ENCODE assay signal across 11 mouse cellular contexts in the genomic region with DNA sequence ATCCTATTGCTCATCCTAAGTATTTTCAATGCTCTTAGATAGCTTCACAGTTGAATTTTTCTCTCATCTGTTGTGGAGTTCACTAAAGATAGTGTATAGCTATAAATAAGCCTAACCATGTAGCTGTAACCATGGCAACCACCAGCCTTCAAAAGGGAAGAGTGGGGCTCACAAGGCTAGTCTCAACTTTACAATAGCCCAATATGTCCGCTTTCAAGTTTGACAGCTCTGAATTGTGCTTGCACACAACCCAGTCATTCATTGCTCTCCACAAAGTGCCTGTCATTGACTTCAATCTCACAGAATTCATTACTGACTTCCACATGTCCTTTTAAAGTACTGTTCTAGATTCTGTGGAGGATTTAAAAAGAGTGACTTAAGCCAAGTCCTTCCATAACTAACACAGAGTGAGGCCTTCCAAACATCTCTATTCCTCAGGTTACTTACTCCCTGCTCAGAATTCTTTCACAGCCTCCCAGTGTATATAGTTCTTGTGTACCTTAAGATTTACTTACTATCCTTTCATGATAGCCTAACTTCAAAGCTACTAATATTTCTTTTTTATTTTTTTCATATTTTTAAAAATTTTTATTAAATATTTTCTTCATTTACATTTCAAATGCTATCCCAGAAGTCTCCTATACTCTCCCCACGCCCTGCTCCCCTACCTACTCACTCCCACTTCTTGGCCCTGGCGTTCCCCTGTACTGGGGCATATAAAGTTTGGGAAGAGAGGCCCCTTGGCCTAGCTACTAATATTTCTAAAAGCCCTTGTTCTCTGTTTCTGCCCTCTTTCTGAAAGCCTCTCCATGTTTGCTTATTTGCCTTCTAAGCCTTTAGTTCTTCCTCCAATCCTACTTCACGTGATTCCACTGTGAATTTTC.
DNase-seq lines count a peak whose midpoint lies in the region; ATAC-seq and TF ChIP-seq lines count a peak whose summit lies in the region.
"Had no signal": no experiment of that assay in that cellular context is flagged by ENCODE, and none has a peak within 500 bp of the region (broad histone marks: within the 10 kb centered on the region; RNA-seq: fewer than 3 reads in every experiment).

No protein-coding gene starts in this region.

- no peak overlapping the region for H3K4me3 ChIP-seq in forebrain, postnatal 0 days (ENCODE audit: low read depth, low read length)
- H3K4me3 ChIP-seq in heart, adult 2 months, result no peak overlapping the region
- H3K4me3 ChIP-seq: erythroblast, embryonic 14.5 days had no signal

- H3K27ac ChIP-seq in forebrain, postnatal 0 days (ENCODE audit: low read depth, low read length), result peak overlapping the region; percentile 70; the same call in 1 of the 2 replicates
- no peak overlapping the region for H3K27ac ChIP-seq in heart, adult 2 months
- H3K27ac ChIP-seq: liver, embryonic 14.5 days had no signal

- intact Hi-C loops in heart, adult 2 months (cut with DNase I), result no loop called here

- H3K4me2 ChIP-seq in forebrain, postnatal 0 days (ENCODE audit: low read depth), result no peak overlapping the region

- no peak for TF ChIP-seq EP300 in heart, adult 2 months (IDR thresholded peaks at IDR 0.05; ENCODE audit: insufficient read depth, low read depth, low read length)

- TF ChIP-seq POLR2A in heart, adult 2 months (IDR thresholded peaks at IDR 0.05; ENCODE audit: insufficient read depth, low read depth, low read length), result no peak

- no peak for TF ChIP-seq CTCF in forebrain, postnatal 0 days (IDR thresholded peaks at IDR 0.05; ENCODE audit: low read depth)
- no peak for TF ChIP-seq CTCF in heart, adult 2 months (IDR thresholded peaks at IDR 0.05)

- 34% methylated on average over 4 of the region's 4 CpGs for WGBS in forebrain, postnatal 0 days
- WGBS in heart, adult 2 months, result 80% methylated on average over 4 of the region's 4 CpGs

- no peaks in the 10 kb centered on the region for H3K79me2 ChIP-seq in heart, adult 2 months (replicated peaks; ENCODE audit: control insufficient read depth, insufficient read depth, low read length)

- ATAC-seq in forebrain, postnatal 0 days, result peak; percentile 97

- no peaks in the 10 kb centered on the region for H3K9me3 ChIP-seq in forebrain, postnatal 0 days (ENCODE audit: low read length)

- peak; percentile 75 for DNase-seq in brain, embryonic 18.5 days (ENCODE audit: low read depth, low spot score)
- DNase-seq in forebrain, postnatal 0 days, result peak; percentile 86
- peak; percentile 9 to 43 for DNase-seq in layer of hippocampus, postnatal 14 days (ENCODE audit: low spot score in 2 of 2)
- DNase-seq in neural tube, embryonic 10.5 days (ENCODE audit: extremely low spot score, low spot score), result peak; percentile 15
- DNase-seq in heart, adult 9 months (ENCODE audit: low spot score in 2 of 2), result no peak
- DNase-seq in urinary bladder, adult 18-20 months (ENCODE audit: low spot score in 2 of 2), result no peak
- DNase-seq in spleen, postnatal 4 days (ENCODE audit: low spot score in 2 of 2), result no peak
- DNase-seq in heart, adult 2 months, result no peak
- DNase-seq: heart, postnatal 4 days had no signal

- H3K36me3 ChIP-seq in forebrain, postnatal 0 days (ENCODE audit: insufficient read depth), result no peaks in the 10 kb centered on the region
- H3K36me3 ChIP-seq in heart, adult 2 months (ENCODE audit: control insufficient read depth, insufficient read depth, low read length), result no peaks in the 10 kb centered on the region

- no peak overlapping the region for H3K9ac ChIP-seq in forebrain, postnatal 0 days
- no peak overlapping the region for H3K9ac ChIP-seq in heart, adult 2 months (ENCODE audit: low read depth, low read length)
- H3K9ac ChIP-seq: liver, embryonic 14.5 days had no signal

- H3K4me1 ChIP-seq in forebrain, postnatal 0 days (ENCODE audit: insufficient read depth), result peaks cover 6% of the 10 kb centered on the region
- H3K4me1 ChIP-seq in heart, adult 2 months (ENCODE audit: control insufficient read depth, insufficient read depth, low read length), result no peaks in the 10 kb centered on the region

- H3K27me3 ChIP-seq in forebrain, postnatal 0 days (ENCODE audit: insufficient read depth, low read length), result no peaks in the 10 kb centered on the region
- no peaks in the 10 kb centered on the region for H3K27me3 ChIP-seq in heart, adult 2 months (ENCODE audit: control insufficient read depth, insufficient read depth, low read length)

Comparison
In these comparisons a context has a peak if more than half of its experiments do, and no peak if none do; other contexts are left out.
1. DNase-seq: peak in brain, embryonic 18.5 days (single experiment), forebrain, postnatal 0 days (single experiment), layer of hippocampus, postnatal 14 days (2 of 2) and neural tube, embryonic 10.5 days (single experiment); none in heart, adult 9 months (0 of 2), urinary bladder, adult 18-20 months (0 of 2), spleen, postnatal 4 days (0 of 2) and heart, adult 2 months (0 of 2).